Mouse (Mus musculus) liver, embryonic 13.5 days (tissue): ENCODE measurements around the gene Ankrd37. TPM values are rescaled to one million over a fixed set of nuclear protein-coding genes. Genes with fewer than 3 reads are reported as not detected.
A peak's percentile ranks its signal among the peaks of the same experiment; 100 is the strongest.

Source experiments
- ATAC-seq: fragments of 200-750 bp; cut with Nextera tagmentation; 2 replicates; pipeline ENCODE4 v1.8.0; 2017; ENCODE audit warnings: low read depth, mild to moderate bottlenecking, moderate number of reproducible peaks, moderate library complexity
- DNase-seq: peaks from one replicate; pipeline ENCODE4 v3.0.0; 2022
- H3K27ac ChIP-seq: fragments of 300-500 bp; sonication (generic); 2 replicates; pipeline ENCODE4 v1.5.1; 2015; ENCODE audit warnings: moderate library complexity, mild to moderate bottlenecking, inconsistent platforms
- H3K27me3 ChIP-seq: fragments of 300-500 bp; sonication (generic); 2 replicates; pipeline ENCODE4 v1.6.1; 2015; ENCODE audit warnings: mild to moderate bottlenecking, inconsistent platforms
- H3K36me3 ChIP-seq: fragments of 300-500 bp; sonication (generic); 2 replicates; pipeline ENCODE4 v1.6.1; 2015; ENCODE audit warnings: mild to moderate bottlenecking, inconsistent platforms
- H3K4me1 ChIP-seq: fragments of 300-500 bp; sonication (generic); replicated peaks from 2 replicates; pipeline ENCODE4 v1.6.1; 2015; ENCODE audit warnings: inconsistent platforms
- H3K4me2 ChIP-seq: fragments of 300-500 bp; sonication (generic); 2 replicates; pipeline ENCODE4 v1.6.1; 2015; ENCODE audit warnings: inconsistent platforms, mild to moderate bottlenecking, moderate library complexity
- H3K4me3 ChIP-seq: fragments of 300-500 bp; sonication (generic); replicated peaks from 2 replicates; pipeline ENCODE4 v1.5.1; 2015; ENCODE audit warnings: mild to moderate bottlenecking, inconsistent platforms
- H3K9ac ChIP-seq: fragments of 300-500 bp; sonication (generic); 2 replicates; pipeline ENCODE4 v1.6.1; 2015; ENCODE audit warnings: mild to moderate bottlenecking, inconsistent platforms
- H3K9me3 ChIP-seq: fragments of 300-500 bp; sonication (generic); replicated peaks from 2 replicates; pipeline ENCODE4 v1.6.1; 2016; ENCODE audit warnings: inconsistent platforms
- whole genome bisulfite sequencing: fragments of 180-500 bp; shearing (Covaris S2); methylation state at CpG from one replicate; pipeline ENCODE4 v1.1.7; 2015; ENCODE audit not compliant: insufficient replicate concordance; 5-methylcytosine and 5-hydroxymethylcytosine counted together
- polyA plus RNA-seq: library from polyadenylated mRNA; unstranded; fragments of >200 nt; fragmentation: Nextera tagmentation; extraction: Ambion mirVana; gene quantifications from 2 replicates; pipeline ENCODE4 v1.2.1, GENCODE M21; 2015

The Ankrd37 gene
- 4.7 and 4.9 TPM in 2 replicates for polyA plus RNA-seq

DNA sequence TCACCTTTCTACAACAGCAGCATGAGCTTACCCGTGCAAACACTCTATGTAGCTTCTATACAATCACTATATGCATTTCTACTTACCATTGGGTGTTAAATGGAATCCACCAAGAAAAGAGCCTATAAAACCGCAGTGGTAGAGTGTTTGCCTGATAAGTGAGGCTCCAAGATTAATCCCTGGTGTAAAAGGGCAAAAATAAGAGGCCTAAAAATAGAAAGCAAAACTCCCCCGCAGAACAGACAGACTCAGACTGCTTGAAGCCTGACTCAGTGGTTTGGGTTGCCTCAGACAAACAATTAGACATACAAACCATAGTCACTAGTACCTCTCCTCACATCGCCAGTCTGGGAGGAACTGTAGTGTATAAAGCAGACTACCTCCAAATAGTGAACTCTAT is at the start of gene Ankrd37:
Gene Ankrd37, minus strand, starts transcription at position 112 of the 400 bp plus-strand sequence.
- Histone ChIP-seq H3K27ac (no peak within 1 kb of the TSS), H3K27me3 (no peaks in the 10 kb centered on the region; the same call in 1 of the 2 replicates), H3K4me1 (peaks cover 3% of the 10 kb centered on the region), H3K4me2 (no peak within 1 kb of the TSS), H3K36me3 (no peaks in the 10 kb centered on the region), H3K4me3 (no peak within 1 kb of the TSS), H3K9ac (no peak within 1 kb of the TSS), H3K9me3 (no peaks in the 10 kb centered on the region)
- WGBS, result 38% methylated on average over 4 of the region's 4 CpGs
- ATAC-seq (no peak), DNase-seq (no peak)

DNA sequence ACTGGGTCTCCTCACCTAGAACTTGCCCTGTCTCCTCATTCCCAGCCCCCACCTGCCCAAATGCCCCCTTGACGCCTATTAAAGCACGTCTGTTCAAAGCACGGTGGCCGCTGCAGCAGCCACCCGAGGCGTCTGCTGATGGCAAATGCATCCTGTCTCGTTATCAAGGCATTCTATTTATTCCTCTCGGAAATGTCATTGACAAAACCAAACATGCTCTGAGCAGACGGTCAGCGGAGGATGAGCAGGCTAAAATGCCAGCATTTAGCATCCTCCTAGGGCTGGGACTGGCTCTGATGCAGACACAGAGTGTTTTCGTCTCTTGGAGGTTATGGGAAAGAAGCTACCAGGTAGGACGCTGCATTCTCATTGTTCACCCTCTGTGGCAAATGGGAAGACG is 34.8 kb upstream of the Ankrd37 start:
- Histone ChIP-seq H3K4me2 (no peak overlapping the region), H3K36me3 (peaks cover 9% of the 10 kb centered on the region; the same call in 1 of the 2 replicates), H3K27ac (no peak overlapping the region), H3K9ac (no peak overlapping the region), H3K4me1 (no peaks in the 10 kb centered on the region), H3K27me3 (no peaks in the 10 kb centered on the region), H3K9me3 (no peaks in the 10 kb centered on the region), H3K4me3 (no peak overlapping the region)
- 78% methylated on average over 13 of the region's 13 CpGs for WGBS
- ATAC-seq, result no peak
- DNase-seq, result no peak

DNA sequence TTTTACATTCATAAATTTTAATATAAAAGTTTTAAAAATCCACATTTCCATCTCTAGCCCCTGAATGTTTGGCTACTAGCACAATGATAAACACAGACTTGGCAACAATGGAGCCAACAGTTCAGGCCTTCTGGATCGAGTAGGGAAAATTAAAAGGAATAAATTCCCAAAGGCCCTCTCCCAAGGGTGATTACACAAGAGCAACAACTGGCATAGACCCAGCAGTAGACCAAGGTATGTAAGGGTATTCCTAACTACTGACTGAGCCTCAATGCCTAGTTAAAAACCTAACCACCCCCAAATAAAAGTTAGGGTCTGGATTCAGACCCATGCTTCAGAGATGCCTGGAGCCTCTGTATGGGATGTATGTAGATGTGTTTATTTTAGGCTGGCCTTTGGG is 34.2 kb upstream of the Ankrd37 start:
- H3K27ac ChIP-seq, result no peak overlapping the region
- no peaks in the 10 kb centered on the region for H3K27me3 ChIP-seq
- no peak for ATAC-seq
- H3K36me3 ChIP-seq, result peaks cover 9% of the 10 kb centered on the region; the same call in 1 of the 2 replicates
- H3K9ac ChIP-seq, result no peak overlapping the region
- 60% methylated on average over 1 of the region's 1 CpGs for WGBS
- no peaks in the 10 kb centered on the region for H3K4me1 ChIP-seq
- no peak overlapping the region for H3K4me3 ChIP-seq
- no peak for DNase-seq
- no peak overlapping the region for H3K4me2 ChIP-seq
- H3K9me3 ChIP-seq, result no peaks in the 10 kb centered on the region

DNA sequence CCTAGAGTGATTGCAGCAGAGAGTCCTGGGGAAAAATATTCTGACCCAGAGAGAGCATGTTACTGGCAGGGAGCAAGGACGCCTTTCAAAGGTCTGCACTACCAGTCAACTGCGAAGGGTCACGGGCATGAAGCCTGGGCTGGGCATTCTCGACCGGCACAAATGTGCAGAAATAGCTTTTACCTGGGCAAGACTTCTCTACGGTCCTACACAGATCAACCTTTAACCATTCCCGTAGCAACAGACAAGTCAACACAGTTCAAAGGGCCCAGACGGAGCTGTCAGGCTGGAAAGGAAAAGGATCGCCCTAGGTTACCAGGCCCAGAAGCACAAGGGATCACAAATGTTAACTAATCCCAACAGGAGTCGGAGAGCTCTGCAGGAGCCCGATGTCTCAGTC is 30.7 kb upstream of the Ankrd37 start:
- Histone ChIP-seq H3K9ac (no peak overlapping the region), H3K27me3 (no peaks in the 10 kb centered on the region), H3K4me1 (no peaks in the 10 kb centered on the region), H3K27ac (no peak overlapping the region), H3K4me2 (no peak overlapping the region), H3K4me3 (no peak overlapping the region), H3K36me3 (peaks cover 3% of the 10 kb centered on the region; the same call in 1 of the 2 replicates), H3K9me3 (no peaks in the 10 kb centered on the region)
- 78% methylated on average over 11 of the region's 11 CpGs for WGBS
- no peak for ATAC-seq
- no peak for DNase-seq

DNA sequence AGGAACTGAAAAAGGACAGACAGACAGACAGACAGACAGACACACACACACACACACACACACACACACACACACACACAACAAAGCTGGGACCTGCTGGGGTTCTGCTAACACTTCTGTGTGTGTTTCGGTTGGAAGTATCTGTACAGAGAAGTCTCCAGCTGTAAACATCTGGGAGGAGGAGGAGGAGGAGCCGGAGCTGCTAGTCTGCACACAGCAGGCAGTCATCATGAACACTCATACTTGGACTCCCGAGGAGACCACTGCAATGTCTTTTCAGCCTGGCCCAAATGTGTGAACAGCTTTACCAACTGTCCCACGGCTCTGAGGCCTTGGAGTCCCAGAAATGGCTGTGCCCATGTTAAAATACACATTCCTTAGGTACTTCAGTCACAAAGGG is 18.9 kb upstream of the Ankrd37 start:
- H3K27ac ChIP-seq, result no peak overlapping the region
- no peak overlapping the region for H3K4me3 ChIP-seq
- H3K4me1 ChIP-seq, result no peaks in the 10 kb centered on the region
- H3K9ac ChIP-seq, result no peak overlapping the region
- H3K27me3 ChIP-seq, result no peaks in the 10 kb centered on the region
- no peak for ATAC-seq
- DNase-seq, result no peak
- no peaks in the 10 kb centered on the region for H3K36me3 ChIP-seq
- no peaks in the 10 kb centered on the region for H3K9me3 ChIP-seq
- WGBS, result 58% methylated on average over 4 of the region's 4 CpGs
- no peak overlapping the region for H3K4me2 ChIP-seq

GRCm38 (mm10) chr8:46022758-46023157 is 17.3 kb upstream of the Ankrd37 start:
- 78% methylated on average over 9 of the region's 9 CpGs for WGBS

GRCm38 (mm10) chr8:46022203-46022602 is 16.7 kb upstream of the Ankrd37 start:
- no peak overlapping the region for H3K9ac ChIP-seq
- DNase-seq (no peak), ATAC-seq (no peak)
- H3K27me3 ChIP-seq, result no peaks in the 10 kb centered on the region
- WGBS, result 67% methylated on average over 9 of the region's 9 CpGs
- H3K9me3 ChIP-seq, result no peaks in the 10 kb centered on the region
- H3K27ac ChIP-seq, result no peak overlapping the region
- no peaks in the 10 kb centered on the region for H3K36me3 ChIP-seq
- H3K4me1 ChIP-seq, result no peaks in the 10 kb centered on the region
- no peak overlapping the region for H3K4me2 ChIP-seq
- no peak overlapping the region for H3K4me3 ChIP-seq

More at GRCm38 (mm10) chr8:46022758-46023157, 17.3 kb upstream of the Ankrd37 start:
- Histone ChIP-seq H3K4me3 (no peak overlapping the region), H3K36me3 (no peaks in the 10 kb centered on the region), H3K4me1 (no peaks in the 10 kb centered on the region), H3K27ac (no peak overlapping the region), H3K9ac (no peak overlapping the region), H3K9me3 (no peaks in the 10 kb centered on the region), H3K4me2 (no peak overlapping the region), H3K27me3 (no peaks in the 10 kb centered on the region)
- DNase-seq (no peak), ATAC-seq (no peak)

DNA sequence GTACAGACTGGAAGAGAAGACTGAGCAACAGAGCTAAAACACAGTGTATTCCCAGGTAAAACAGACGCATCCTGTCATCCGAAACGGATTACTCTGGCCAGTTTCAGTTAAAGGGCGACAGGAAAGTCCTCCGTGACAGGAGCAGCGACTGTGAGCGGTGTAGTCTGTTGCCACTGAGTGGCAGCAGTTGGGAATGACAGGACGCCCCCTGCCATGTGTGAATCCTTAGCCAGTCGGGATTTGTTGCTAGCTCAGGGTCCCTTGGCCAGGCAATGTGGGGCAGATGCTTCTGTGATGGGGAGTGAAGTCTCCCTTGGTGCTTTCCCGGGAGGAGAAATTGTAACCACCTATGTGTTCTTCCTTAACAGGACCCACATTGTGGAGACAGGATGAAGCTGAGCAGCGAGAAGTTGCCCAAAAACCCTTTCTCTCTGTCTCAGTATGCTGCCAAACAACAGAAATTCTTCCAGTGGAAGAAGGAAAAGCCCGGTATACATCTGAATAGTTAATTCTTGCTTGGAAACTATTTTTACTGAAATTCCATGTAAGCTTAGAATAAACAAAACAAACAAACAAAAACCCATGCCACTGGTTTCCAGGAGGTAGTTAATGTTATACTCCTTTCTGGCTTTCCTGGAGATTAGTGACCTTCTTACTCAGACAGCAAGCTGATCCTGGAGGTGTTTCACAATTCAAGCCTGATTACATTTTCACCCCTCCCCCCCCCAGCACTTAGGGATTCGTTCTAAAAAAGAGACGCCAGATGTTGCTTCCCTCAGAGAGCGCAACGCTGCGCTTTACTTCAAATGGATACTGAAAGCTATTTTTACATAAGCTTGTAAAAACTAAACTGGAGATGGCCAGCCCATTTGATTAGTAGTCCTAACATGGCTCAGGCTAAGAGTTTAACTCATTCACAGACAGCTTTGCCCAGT is 5.5 kb upstream of the Ankrd37 start:
- Histone ChIP-seq H3K4me3 (no peak overlapping the region), H3K27ac (no peak overlapping the region)
- DNase-seq, result no peak

DNA sequence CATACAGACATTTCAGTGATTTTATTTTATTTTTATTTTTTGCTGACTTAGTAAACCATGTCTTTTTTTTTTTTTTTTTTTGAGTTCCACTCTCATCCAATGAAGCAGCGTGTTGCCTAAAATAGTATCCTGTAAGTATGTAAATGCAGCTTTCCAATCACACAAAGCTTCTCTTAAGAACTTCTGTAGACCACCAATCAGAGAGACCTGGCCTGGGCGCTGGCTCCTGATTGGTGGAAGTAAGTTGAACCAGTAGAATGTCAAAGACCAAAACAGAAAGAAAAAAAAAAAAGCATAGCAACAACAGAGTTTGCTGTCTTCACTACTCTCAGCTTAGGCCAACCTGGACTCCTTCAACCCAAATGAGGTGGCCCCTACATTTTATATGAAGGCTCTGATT is 4.8 kb upstream of the Ankrd37 start:
- Histone ChIP-seq H3K4me1 (peaks cover 9% of the 10 kb centered on the region; the same call in 1 of the 2 replicates), H3K4me3 (no peak overlapping the region), H3K4me2 (peak overlapping the region; percentile 38), H3K27ac (no peak overlapping the region), H3K9ac (no peak overlapping the region), H3K36me3 (no peaks in the 10 kb centered on the region), H3K27me3 (no peaks in the 10 kb centered on the region; the same call in 1 of the 2 replicates), H3K9me3 (no peaks in the 10 kb centered on the region)
- 33% methylated on average over 2 of the region's 2 CpGs for WGBS
- DNase-seq (no peak), ATAC-seq (no peak)

More for the DNA sequence above, 5.5 kb upstream of the Ankrd37 start:
- no peaks in the 10 kb centered on the region for H3K9me3 ChIP-seq
- no peak for ATAC-seq
- no peaks in the 10 kb centered on the region for H3K36me3 ChIP-seq
- H3K4me1 ChIP-seq, result 0 out of 2 replicates have a peak, but pooled peaks cover 9% of the 10 kb centered on the region
- H3K4me2 ChIP-seq, result peak overlapping the region; percentile 38
- 18% methylated on average over 17 of the region's 17 CpGs for WGBS
- no peaks in the 10 kb centered on the region; the same call in 1 of the 2 replicates for H3K27me3 ChIP-seq
- no peak overlapping the region for H3K9ac ChIP-seq

- ATAC-seq (no peak), DNase-seq (no peak)
- Histone ChIP-seq H3K4me1 (peaks cover 9% of the 10 kb centered on the region; the same call in 1 of the 2 replicates), H3K27ac (no peak overlapping the region), H3K4me2 (no peak overlapping the region), H3K4me3 (no peak overlapping the region), H3K9ac (no peak overlapping the region), H3K36me3 (no peaks in the 10 kb centered on the region), H3K9me3 (no peaks in the 10 kb centered on the region), H3K27me3 (no peaks in the 10 kb centered on the region; the same call in 1 of the 2 replicates)
- WGBS, result 57% methylated on average over 3 of the region's 3 CpGs
These were observed 1.7 kb upstream of the Ankrd37 start for GRCm38 (mm10) chr8:46007050-46007672.
